8 mouse cellular contexts compared by ENCODE assay signal in genomic region chr3:130689630-130690029, GRCm38 (mm10). TPM values are rescaled to one million over a fixed set of nuclear protein-coding genes. Genes with fewer than 3 reads are reported as not detected.
A peak's percentile ranks its signal among the peaks of the same experiment; 100 is the strongest.
DNase-seq lines count a peak whose midpoint lies in the region; ATAC-seq and TF ChIP-seq lines count a peak whose summit lies in the region.

No protein-coding gene starts in this region.

- no peaks in the 10 kb centered on the region; the same call in 1 of the 2 replicates for H3K27me3 ChIP-seq in liver, embryonic 12.5 days (replicated peaks)
- no peaks in the 10 kb centered on the region for H3K27me3 ChIP-seq in neural tube, embryonic 11.5 days (ENCODE audit: control insufficient read depth, insufficient read depth, low read length)
- no peaks in the 10 kb centered on the region for H3K27me3 ChIP-seq in stomach, postnatal 0 days (ENCODE audit: control insufficient read depth, insufficient read depth, low read length)

- no peak overlapping the region for H3K27ac ChIP-seq in liver, embryonic 12.5 days
- no peak overlapping the region for H3K27ac ChIP-seq in neural tube, embryonic 11.5 days (ENCODE audit: low read depth, low read length)
- no peak overlapping the region for H3K27ac ChIP-seq in stomach, postnatal 0 days (replicated peaks)

- WGBS in liver, embryonic 12.5 days (ENCODE audit: insufficient replicate concordance), result 18% methylated on average over 12 of the region's 12 CpGs
- whole genome bisulfite sequencing in neural tube, embryonic 11.5 days, result 21% methylated on average over 12 of the region's 12 CpGs
- 12% methylated on average over 12 of the region's 12 CpGs for WGBS in stomach, postnatal 0 days

- H3K9me3 ChIP-seq in liver, embryonic 12.5 days (replicated peaks), result no peaks in the 10 kb centered on the region
- no peaks in the 10 kb centered on the region for H3K9me3 ChIP-seq in neural tube, embryonic 11.5 days (ENCODE audit: control insufficient read depth, low read length)
- H3K9me3 ChIP-seq in stomach, postnatal 0 days (ENCODE audit: control insufficient read depth, low read length), result no peaks in the 10 kb centered on the region

- peak overlapping the region; percentile 85; the same call in 1 of the 2 replicates for H3K4me2 ChIP-seq in liver, embryonic 12.5 days
- no peak overlapping the region for H3K4me2 ChIP-seq in neural tube, embryonic 11.5 days (ENCODE audit: low read depth)
- H3K4me2 ChIP-seq in stomach, postnatal 0 days (replicated peaks; ENCODE audit: low read depth), result no peak overlapping the region

- DNase-seq in 3T3-L1 (ENCODE audit: low read depth, low spot score) (peak; percentile 73), ZHBTc4 (ENCODE audit: low read depth, low spot score) (peak; percentile 85)
- DNase-seq in embryo, embryonic 10 days (ENCODE audit: low spot score), result peak; percentile 94
- peak; percentile 65 to 85 for DNase-seq in gastrocnemius, postnatal 4 days (ENCODE audit: low spot score in 2 of 2)
- peak; percentile 80 for DNase-seq in kidney, postnatal 14 days
- peak; percentile 83 for DNase-seq in neural tube, embryonic 11.5 days (ENCODE audit: low spot score)
- peak; percentile 70 for DNase-seq in stomach, postnatal 0 days (ENCODE audit: low spot score)

- H3K36me3 ChIP-seq in liver, embryonic 12.5 days, result peaks cover 4% of the 10 kb centered on the region
- no peaks in the 10 kb centered on the region for H3K36me3 ChIP-seq in neural tube, embryonic 11.5 days (ENCODE audit: control insufficient read depth, insufficient read depth, low read length)
- no peaks in the 10 kb centered on the region for H3K36me3 ChIP-seq in stomach, postnatal 0 days (ENCODE audit: control insufficient read depth, insufficient read depth, low read length)

- peak; percentile 90 for TF ChIP-seq CTCF in stomach, postnatal 0 days (IDR thresholded peaks at IDR 0.05; ENCODE audit: low read depth)

- no peak overlapping the region for H3K4me3 ChIP-seq in liver, embryonic 12.5 days
- H3K4me3 ChIP-seq in neural tube, embryonic 11.5 days (ENCODE audit: low read depth, low read length), result no peak overlapping the region
- no peak overlapping the region for H3K4me3 ChIP-seq in stomach, postnatal 0 days (ENCODE audit: low read depth, low read length)

- peaks cover 39% of the 10 kb centered on the region for H3K4me1 ChIP-seq in liver, embryonic 12.5 days
- H3K4me1 ChIP-seq in neural tube, embryonic 11.5 days (ENCODE audit: control insufficient read depth, insufficient read depth, low read length), result peaks cover 6% of the 10 kb centered on the region; the same call in 1 of the 2 replicates
- peaks cover 4% of the 10 kb centered on the region; the same call in 1 of the 2 replicates for H3K4me1 ChIP-seq in stomach, postnatal 0 days (replicated peaks; ENCODE audit: control insufficient read depth, insufficient read depth)

- no peak for ATAC-seq in liver, embryonic 12.5 days
- peak; percentile 42; the same call in 1 of the 2 replicates for ATAC-seq in neural tube, embryonic 11.5 days (ENCODE audit: insufficient read depth, low FRiP score, low TSS enrichment)
- no peak for ATAC-seq in stomach, postnatal 0 days (ENCODE audit: low FRiP score, low TSS enrichment)

- no peak overlapping the region for H3K9ac ChIP-seq in liver, embryonic 12.5 days
- H3K9ac ChIP-seq in neural tube, embryonic 11.5 days (ENCODE audit: low read length), result no peak overlapping the region
- no peak overlapping the region for H3K9ac ChIP-seq in stomach, postnatal 0 days (ENCODE audit: low read length)

- no peak for TF ChIP-seq EP300 in stomach, postnatal 0 days (optimal IDR thresholded peaks at IDR 0.05)

RNA-seq across cellular contexts. Expression of gene Ostc, which starts 19.6 kb away (rescaled TPM):
- 10 to 100 TPM; 94.0 to 97.5 TPM for total RNA-seq in gastrocnemius, postnatal 4 days (2021)
- polyA plus RNA-seq in liver, embryonic 12.5 days (2016; fragmentation: Nextera tagmentation; extraction: Ambion mirVana), result 215 and 221 TPM in 2 replicates
- 319 and 333 TPM in 2 replicates for polyA plus RNA-seq in neural tube, embryonic 11.5 days (2014; fragmentation: Nextera tagmentation; extraction: Ambion mirVana)
- 283 and 300 TPM in 2 replicates for polyA plus RNA-seq in stomach, postnatal 0 days (2015; fragmentation: Nextera tagmentation; extraction: Ambion mirVana)

RNA-seq across cellular contexts. Expression of gene Rpl34, which starts 40.6 kb away (rescaled TPM):
- total RNA-seq in gastrocnemius, postnatal 4 days (2021), result 100 to 1,000 TPM; 708 to 806 TPM
- 756 and 816 TPM in 2 replicates for polyA plus RNA-seq in liver, embryonic 12.5 days (2016; fragmentation: Nextera tagmentation; extraction: Ambion mirVana)
- polyA plus RNA-seq in neural tube, embryonic 11.5 days (2014; fragmentation: Nextera tagmentation; extraction: Ambion mirVana), result 705 and 712 TPM in 2 replicates
- 793 and 825 TPM in 2 replicates for polyA plus RNA-seq in stomach, postnatal 0 days (2015; fragmentation: Nextera tagmentation; extraction: Ambion mirVana)
